9 mouse cellular contexts compared by ENCODE assay signal in genomic region chr17:56275842-56276480, GRCm38 (mm10). TPM values are rescaled to one million over a fixed set of nuclear protein-coding genes. Genes with fewer than 3 reads are reported as not detected.
DNase-seq lines count a peak whose midpoint lies in the region; ATAC-seq and TF ChIP-seq lines count a peak whose summit lies in the region.
"Had no signal": no experiment of that assay in that cellular context is flagged by ENCODE, and none has a peak within 500 bp of the region (broad histone marks: within the 10 kb centered on the region; RNA-seq: fewer than 3 reads in every experiment).

No protein-coding gene starts in this region.

- no peak for TF ChIP-seq POLR2A in kidney, adult 2 months (IDR thresholded peaks at IDR 0.05; ENCODE audit: low read depth, low read length)

- peak overlapping the region; percentile 52 for H3K9ac ChIP-seq in forebrain, embryonic 15.5 days (replicated peaks)
- H3K9ac ChIP-seq in midbrain, embryonic 11.5 days (ENCODE audit: low read length), result peak overlapping the region; percentile 58

- peak; percentile 76 for DNase-seq in adrenal gland, adult 2 months
- DNase-seq in adrenal gland, postnatal 4 days (ENCODE audit: low spot score in 2 of 2), result no peak
- DNase-seq in G1E (ENCODE audit: low spot score), result no peak
- peak; percentile 87 for DNase-seq in kidney, adult 2 months
- DNase-seq in midbrain, embryonic 11.5 days (ENCODE audit: low spot score, missing footprints), result peak; percentile 90
- no peak for DNase-seq in left cerebral cortex, postnatal 25 days (ENCODE audit: low spot score in 2 of 2)
- no peak for DNase-seq in natural killer cell, adult 2 months (ENCODE audit: low spot score in 2 of 2)

- peak overlapping the region; percentile 82 for H3K4me3 ChIP-seq in G1E (ENCODE audit: low read depth, low read length)
- peak overlapping the region; percentile 48 for H3K4me3 ChIP-seq in forebrain, embryonic 15.5 days
- peak overlapping the region; percentile 90 for H3K4me3 ChIP-seq in kidney, adult 2 months (ENCODE audit: insufficient read depth, low read depth, low read length)
- peak overlapping the region; percentile 43 for H3K4me3 ChIP-seq in midbrain, embryonic 11.5 days (ENCODE audit: low read depth, low read length)

- H3K9me3 ChIP-seq in G1E (replicated peaks), result no peaks in the 10 kb centered on the region
- no peaks in the 10 kb centered on the region for H3K9me3 ChIP-seq in forebrain, embryonic 15.5 days
- H3K9me3 ChIP-seq in midbrain, embryonic 11.5 days (ENCODE audit: control insufficient read depth, low read length), result no peaks in the 10 kb centered on the region

- H3K4me1 ChIP-seq in G1E (ENCODE audit: insufficient read depth, low read depth, low read length), result peaks cover 63% of the 10 kb centered on the region
- H3K4me1 ChIP-seq in forebrain, embryonic 15.5 days, result peaks cover 14% of the 10 kb centered on the region
- peaks cover 37% of the 10 kb centered on the region; the same call in 1 of the 2 replicates for H3K4me1 ChIP-seq in kidney, adult 2 months (ENCODE audit: control insufficient read depth, insufficient read depth, low read length)
- peaks cover 8% of the 10 kb centered on the region; the same call in 1 of the 2 replicates for H3K4me1 ChIP-seq in midbrain, embryonic 11.5 days (ENCODE audit: control insufficient read depth, insufficient read depth, low read length)

- no peak for TF ChIP-seq CTCF in G1E (IDR thresholded peaks at IDR 0.05; ENCODE audit: low read depth, low read length)
- no peak for TF ChIP-seq CTCF in kidney, adult 2 months (conservative IDR thresholded peaks at IDR 0.05; ENCODE audit: insufficient read depth, insufficient read length, low read depth, low read length)

- WGBS in forebrain, embryonic 15.5 days, result 30% methylated on average over 5 of the region's 5 CpGs
- 12% methylated on average over 5 of the region's 5 CpGs for WGBS in kidney, adult 2 months
- 31% methylated on average over 5 of the region's 5 CpGs for WGBS in midbrain, embryonic 11.5 days

- intact Hi-C loops in left cerebral cortex, postnatal 25 days (cut with DNase I), result no loop called here

- H3K27me3 ChIP-seq in G1E (ENCODE audit: insufficient read depth, low read length), result no peaks in the 10 kb centered on the region
- no peaks in the 10 kb centered on the region for H3K27me3 ChIP-seq in forebrain, embryonic 15.5 days
- H3K27me3 ChIP-seq in kidney, adult 2 months (replicated peaks; ENCODE audit: control insufficient read depth, insufficient read depth, low read length), result no peaks in the 10 kb centered on the region
- H3K27me3 ChIP-seq in midbrain, embryonic 11.5 days (ENCODE audit: control insufficient read depth, insufficient read depth, low read length), result no peaks in the 10 kb centered on the region

- no peak overlapping the region for H3K27ac ChIP-seq in forebrain, embryonic 15.5 days (replicated peaks)
- H3K27ac ChIP-seq in kidney, adult 2 months (ENCODE audit: insufficient read depth, low read depth, low read length), result peak overlapping the region; percentile 93
- no peak overlapping the region for H3K27ac ChIP-seq in midbrain, embryonic 11.5 days (ENCODE audit: low read depth, low read length)

- H3K4me2 ChIP-seq in forebrain, embryonic 15.5 days (replicated peaks), result peak overlapping the region; percentile 68
- peak overlapping the region; percentile 61 for H3K4me2 ChIP-seq in midbrain, embryonic 11.5 days

- no peak for ATAC-seq in G1E (ENCODE audit: extremely low read depth, insufficient number of reproducible peaks, low FRiP score, poor library complexity, severe bottlenecking)
- ATAC-seq in forebrain, embryonic 15.5 days (replicated peaks), result peak; percentile 21; the same call in 1 of the 2 replicates
- no peak for ATAC-seq in midbrain, embryonic 11.5 days (ENCODE audit: low FRiP score)

- peaks cover 53% of the 10 kb centered on the region for H3K36me3 ChIP-seq in G1E (replicated peaks)
- H3K36me3 ChIP-seq in forebrain, embryonic 15.5 days, result no peaks in the 10 kb centered on the region
- peaks cover 2% of the 10 kb centered on the region; the same call in 1 of the 2 replicates for H3K36me3 ChIP-seq in kidney, adult 2 months (ENCODE audit: control insufficient read depth, insufficient read depth, low read length)
- 0 out of 2 replicates have a peak, but pooled peaks cover 2% of the 10 kb centered on the region for H3K36me3 ChIP-seq in midbrain, embryonic 11.5 days (ENCODE audit: control insufficient read depth, insufficient read depth, low read length)

RNA-seq across cellular contexts. Expression of gene Ticam1, which starts 0.6 kb away (rescaled TPM):
- 10 to 100 TPM; 22.7 to 29.4 TPM for total RNA-seq in adrenal gland, adult 2 months (2021)
- 39.7 and 50.2 TPM in 2 replicates for polyA plus RNA-seq in adrenal gland, adult 2 months (2012; rRNA removed)
- total RNA-seq in adrenal gland, postnatal 4 days (2021), result 10 to 100 TPM; 21.0 to 22.2 TPM
- total RNA-seq in G1E (2014; fragmentation: Nextera tagmentation) (15.2 and 16.2 TPM in 2 replicates), G1E (2017) (4.9 and 5.7 TPM in 2 replicates)
- 7.4 and 8.1 TPM in 2 replicates for polyA plus RNA-seq in G1E (2012)
- 1.3 and 1.7 TPM in 2 replicates for polyA plus RNA-seq in forebrain, embryonic 15.5 days (2015; fragmentation: Nextera tagmentation; extraction: Ambion mirVana)
- polyA plus RNA-seq in kidney, adult 2 months (2012; rRNA removed), result 33.3 and 34.7 TPM in 2 replicates
- polyA plus RNA-seq in midbrain, embryonic 11.5 days (2014; fragmentation: Nextera tagmentation; extraction: Ambion mirVana), result 1.7 and 2.6 TPM in 2 replicates
- 1 to 10 TPM; 5.2 to 5.4 TPM for total RNA-seq in left cerebral cortex, postnatal 25 days (2021)

RNA-seq across cellular contexts. Expression of gene Plin3, which starts 16.7 kb away (rescaled TPM):
- 100 to 1,000 TPM in 1 of 2 experiments, 10 to 100 TPM in 1; 65.9 to 101 TPM for total RNA-seq in adrenal gland, adult 2 months (2021)
- 43.9 and 51.8 TPM in 2 replicates for polyA plus RNA-seq in adrenal gland, adult 2 months (2012; rRNA removed)
- total RNA-seq in adrenal gland, postnatal 4 days (2021), result 10 to 100 TPM; 83.2 to 87.5 TPM
- total RNA-seq in G1E (2014; fragmentation: Nextera tagmentation), result 8.1 and 12.3 TPM in 2 replicates
- 55.9 and 64.1 TPM in 2 replicates for total RNA-seq in G1E (2017)
- 12.2 and 12.7 TPM in 2 replicates for polyA plus RNA-seq in G1E (2012)
- 10.9 and 13.6 TPM in 2 replicates for polyA plus RNA-seq in forebrain, embryonic 15.5 days (2015; fragmentation: Nextera tagmentation; extraction: Ambion mirVana)
- polyA plus RNA-seq in kidney, adult 2 months (2012; rRNA removed), result 34.8 and 43.1 TPM in 2 replicates
- polyA plus RNA-seq in midbrain, embryonic 11.5 days (2014; fragmentation: Nextera tagmentation; extraction: Ambion mirVana), result 27.5 and 34.0 TPM in 2 replicates
- 10 to 100 TPM in 1 of 2 experiments, 1 to 10 TPM in 1; 7.6 to 10.3 TPM for total RNA-seq in left cerebral cortex, postnatal 25 days (2021)

RNA-seq across cellular contexts. Expression of gene Fem1a, which starts 19.4 kb away (rescaled TPM):
- total RNA-seq in adrenal gland, adult 2 months (2021), result 10 to 100 TPM; 27.0 to 32.4 TPM
- 44.6 and 46.9 TPM in 2 replicates for polyA plus RNA-seq in adrenal gland, adult 2 months (2012; rRNA removed)
- 10 to 100 TPM; 30.5 to 33.5 TPM for total RNA-seq in adrenal gland, postnatal 4 days (2021)
- total RNA-seq in G1E (2014; fragmentation: Nextera tagmentation) (14.4 and 16.5 TPM in 2 replicates), G1E (2017) (17.8 and 18.9 TPM in 2 replicates)
- 20.1 and 20.7 TPM in 2 replicates for polyA plus RNA-seq in G1E (2012)
- polyA plus RNA-seq in forebrain, embryonic 15.5 days (2015; fragmentation: Nextera tagmentation; extraction: Ambion mirVana), result 21.4 and 22.9 TPM in 2 replicates
- 23.7 and 28.2 TPM in 2 replicates for polyA plus RNA-seq in kidney, adult 2 months (2012; rRNA removed)
- 12.6 and 12.7 TPM in 2 replicates for polyA plus RNA-seq in midbrain, embryonic 11.5 days (2014; fragmentation: Nextera tagmentation; extraction: Ambion mirVana)
- total RNA-seq in left cerebral cortex, postnatal 25 days (2021), result 10 to 100 TPM; 33.5 to 34.1 TPM

RNA-seq across cellular contexts. Expression of gene Arrdc5, which starts 24.1 kb away (rescaled TPM):
- not detected for total RNA-seq in adrenal gland, adult 2 months (2021)
- not detected in 2 replicates for polyA plus RNA-seq in adrenal gland, adult 2 months (2012; rRNA removed)
- not detected for total RNA-seq in adrenal gland, postnatal 4 days (2021)
- not detected in 2 replicates for total RNA-seq in G1E (2014; fragmentation: Nextera tagmentation)
- not detected in 2 replicates for total RNA-seq in G1E (2017)
- polyA plus RNA-seq in G1E (2012), result not detected in 2 replicates
- not detected in 2 replicates for polyA plus RNA-seq in forebrain, embryonic 15.5 days (2015; fragmentation: Nextera tagmentation; extraction: Ambion mirVana)
- not detected in 2 replicates for polyA plus RNA-seq in kidney, adult 2 months (2012; rRNA removed)
- polyA plus RNA-seq in midbrain, embryonic 11.5 days (2014; fragmentation: Nextera tagmentation; extraction: Ambion mirVana), result not detected in 2 replicates
- not detected for total RNA-seq in left cerebral cortex, postnatal 25 days (2021)
- total RNA-seq: hematopoietic stem cell, adult 5-6 weeks had no signal

RNA-seq across cellular contexts. Expression of gene Uhrf1, which starts 27.2 kb away (rescaled TPM):
- 1 to 10 TPM; 3.1 to 3.5 TPM for total RNA-seq in adrenal gland, adult 2 months (2021)
- polyA plus RNA-seq in adrenal gland, adult 2 months (2012; rRNA removed), result 2.7 and 3.0 TPM in 2 replicates
- total RNA-seq in adrenal gland, postnatal 4 days (2021), result 10 to 100 TPM; 49.3 to 61.2 TPM
- total RNA-seq in G1E (2014; fragmentation: Nextera tagmentation), result 108 and 118 TPM in 2 replicates
- 173 and 186 TPM in 2 replicates for total RNA-seq in G1E (2017)
- 193 and 196 TPM in 2 replicates for polyA plus RNA-seq in G1E (2012)
- 55.6 and 65.1 TPM in 2 replicates for polyA plus RNA-seq in forebrain, embryonic 15.5 days (2015; fragmentation: Nextera tagmentation; extraction: Ambion mirVana)
- polyA plus RNA-seq in kidney, adult 2 months (2012; rRNA removed), result 1.2 and 2.3 TPM in 2 replicates
- polyA plus RNA-seq in midbrain, embryonic 11.5 days (2014; fragmentation: Nextera tagmentation; extraction: Ambion mirVana), result 123 and 138 TPM in 2 replicates
- 1 to 10 TPM in 1 of 2 experiments, under 1 TPM in 1; 0.69 to 1.1 TPM for total RNA-seq in left cerebral cortex, postnatal 25 days (2021)

Comparison
In these comparisons a context has a peak if more than half of its experiments do, and no peak if none do; other contexts are left out.
1. DNase-seq: peak in adrenal gland, adult 2 months (single experiment), kidney, adult 2 months (single experiment) and midbrain, embryonic 11.5 days (single experiment); none in adrenal gland, postnatal 4 days (0 of 2), G1E (single experiment), left cerebral cortex, postnatal 25 days (0 of 2) and natural killer cell, adult 2 months (0 of 2).
2. Peak in every context shown above with its lines, with median percentiles within 50 percentile points of each other: H3K4me3 ChIP-seq.